Mouse (Mus musculus) bone marrow, adult 2 months (tissue): ENCODE measurements around the gene Cox20.

ENCODE experiments used
- CTCF ChIP-seq: fragments of 200-500 bp; IDR thresholded peaks from 2 replicates; pipeline ENCODE4 v1.5.1; 2011; ENCODE audit warnings: low read length, control low read depth; ENCODE audit not compliant: control insufficient read depth, insufficient read depth
- POLR2A ChIP-seq: fragments of 200-500 bp; IDR thresholded peaks from 2 replicates; pipeline ENCODE4 v1.6.1; 2011; ENCODE audit warnings: low read depth, mild to moderate bottlenecking, control low read depth, low read length, borderline replicate concordance; ENCODE audit not compliant: control insufficient read depth

DNA sequence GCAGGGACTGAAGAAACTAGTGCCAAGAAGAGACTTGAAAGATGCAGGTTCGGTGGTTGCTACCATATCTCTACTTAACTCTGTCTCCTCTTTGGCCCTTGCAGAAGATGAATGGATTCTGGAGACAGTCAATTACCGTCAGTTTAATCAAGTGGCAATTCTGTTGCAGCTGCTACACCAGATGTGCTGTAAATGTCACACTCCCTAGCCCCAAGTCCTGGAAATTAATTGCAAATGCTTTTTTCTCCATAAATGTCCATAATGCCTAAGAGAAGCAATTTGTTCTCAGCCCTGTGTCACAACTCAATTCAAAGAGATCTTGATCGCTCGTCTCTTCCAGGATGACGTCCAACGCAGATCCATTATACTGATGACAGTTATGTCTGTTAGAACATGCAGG, 48.3 kb upstream of the Cox20 start:
- TF ChIP-seq POLR2A (no peak), CTCF (no peak)
